Mouse (Mus musculus): Measurements from ENCODE around the gene Fto. TPM values are rescaled to one million over a fixed set of nuclear protein-coding genes. Genes with fewer than 3 reads are reported as not detected.

Fto gene
- total and polyA plus RNA-seq, 3 experiments: 8.4 to 43.2 (median 15.7) TPM

GRCm38 (mm10) chr8:91501960-91502600, 188.8 kb downstream of the Fto start:
- no peak for TF ChIP-seq GABPA (IDR thresholded peaks at IDR 0.05; ENCODE audit: insufficient replicate concordance, low read depth, low read length)
- no peak for TF ChIP-seq PAX5 (IDR thresholded peaks at IDR 0.05; ENCODE audit: low read length)
- no peak for TF ChIP-seq MYC (IDR thresholded peaks at IDR 0.05; ENCODE audit: low read depth, low read length)
- TF ChIP-seq TBP (conservative IDR thresholded peaks at IDR 0.05; ENCODE audit: low read depth, low read length): no peak
- no peak for TF ChIP-seq EP300 (IDR thresholded peaks at IDR 0.05; ENCODE audit: low read length)
- TF ChIP-seq CTCF (conservative IDR thresholded peaks at IDR 0.05 in 1 of 2, IDR thresholded peaks at IDR 0.05 in 1 of 2; ENCODE audit: low read depth in 2 of 2, low read length in 2 of 2): no peak
- TF ChIP-seq MEF2A (IDR thresholded peaks at IDR 0.05; ENCODE audit: borderline replicate concordance, low read depth, low read length): no peak
- TF ChIP-seq MAFK (IDR thresholded peaks at IDR 0.05; ENCODE audit: insufficient replicate concordance, low read length): no peak
- no peak for TF ChIP-seq RCOR1 (conservative IDR thresholded peaks at IDR 0.05; ENCODE audit: low read depth, low read length)
- no peak for TF ChIP-seq MAZ (IDR thresholded peaks at IDR 0.05; ENCODE audit: low read depth, low read length)
- no peak for TF ChIP-seq SMC3 (IDR thresholded peaks at IDR 0.05; ENCODE audit: low read depth, low read length)
- no peak for TF ChIP-seq CHD1 (IDR thresholded peaks at IDR 0.05; ENCODE audit: low read depth, low read length)
- TF ChIP-seq USF1 (IDR thresholded peaks at IDR 0.05; ENCODE audit: low read depth, low read length): no peak
- TF ChIP-seq UBTF (IDR thresholded peaks at IDR 0.05; ENCODE audit: low read depth, low read length): no peak
- no peak for TF ChIP-seq ZC3H11A (IDR thresholded peaks at IDR 0.05; ENCODE audit: low read depth, low read length)
- no peak for TF ChIP-seq BHLHE40 (IDR thresholded peaks at IDR 0.05; ENCODE audit: low read depth, low read length)
- no peak for TF ChIP-seq POLR2AphosphoS2 (IDR thresholded peaks at IDR 0.05; ENCODE audit: low read depth, low read length)
- TF ChIP-seq POLR2A (IDR thresholded peaks at IDR 0.05; ENCODE audit: low read depth, low read length): no peak
- no peak for TF ChIP-seq ETS1 (conservative IDR thresholded peaks at IDR 0.05; ENCODE audit: low read depth, low read length)
- no peak for TF ChIP-seq ELF1 (IDR thresholded peaks at IDR 0.05; ENCODE audit: low read depth, low read length)
- peak; percentile 18 for DNase-seq (ENCODE audit: extremely low read depth)
- H3K9ac ChIP-seq (ENCODE audit: insufficient read depth, low read depth): no peak overlapping the region
- H3K4me1 ChIP-seq (ENCODE audit: control insufficient read depth in 1 of 2, insufficient read depth in 2 of 2): peaks cover 3 to 24% of the 10 kb centered on the region in 2 experiments; a peak in 2 of 4 replicates
- no peak overlapping the region for H3K4me2 ChIP-seq (ENCODE audit: insufficient read depth, low read depth, poor library complexity, severe bottlenecking)
- no peak overlapping the region for H3K4me3 ChIP-seq (replicated peaks in 1 of 3; ENCODE audit: low read depth in 2 of 3, low read length in 2 of 3, poor library complexity in 1 of 3)
- H3K79me2 ChIP-seq (replicated peaks; ENCODE audit: control insufficient read depth, extremely low read depth, insufficient read depth, poor library complexity, severe bottlenecking): no peaks in the 10 kb centered on the region
- no peaks in the 10 kb centered on the region for H3K27me3 ChIP-seq (replicated peaks)
- in situ Hi-C loops (cut with MboI; ENCODE audit: low pct_ligation_motif_present, low pct_unique_long_range_greater_than_20kb, low sequenced_read_pairs): loop anchor here (25.0 kb wide), 1 partner anchor 1510 kb away; no protein-coding TSS in a partner anchor
- dilution Hi-C loops (cut with MboI; ENCODE audit: extremely low pct_ligation_motif_present, extremely low pct_unique_long_range_greater_than_20kb, low sequenced_read_pairs): no loop called here
- H3K27ac ChIP-seq (ENCODE audit: insufficient read depth, low read depth): no peak overlapping the region
- no peaks in the 10 kb centered on the region for H3K9me3 ChIP-seq (replicated peaks; ENCODE audit: low read length)
- peaks cover 0 to 40% of the 10 kb centered on the region in 2 experiments for H3K36me3 ChIP-seq (replicated peaks in 1 of 2; ENCODE audit: control insufficient read depth in 1 of 2, insufficient read depth in 1 of 2, low read length in 1 of 2)

GRCm38 (mm10) chr8:91502791-91503190, 189.5 kb downstream of the Fto start:
- in situ Hi-C loops (cut with MboI; ENCODE audit: low pct_ligation_motif_present, low pct_unique_long_range_greater_than_20kb, low sequenced_read_pairs) (loop anchor here (25.0 kb wide), 1 partner anchor 1510 kb away; no protein-coding TSS in a partner anchor), dilution Hi-C loops (cut with MboI; ENCODE audit: extremely low pct_ligation_motif_present, extremely low pct_unique_long_range_greater_than_20kb, low sequenced_read_pairs) (no loop called here)
- DNase-seq (ENCODE audit: extremely low read depth): no peak

More at GRCm38 (mm10) chr8:91502791-91503190, 189.5 kb downstream of the Fto start:
- TF ChIP-seq PAX5 (IDR thresholded peaks at IDR 0.05; ENCODE audit: low read length): no peak
- no peak for TF ChIP-seq MAFK (IDR thresholded peaks at IDR 0.05; ENCODE audit: insufficient replicate concordance, low read length)
- no peaks in the 10 kb centered on the region for H3K27me3 ChIP-seq (replicated peaks)
- H3K36me3 ChIP-seq (replicated peaks in 1 of 2; ENCODE audit: control insufficient read depth in 1 of 2, insufficient read depth in 1 of 2, low read length in 1 of 2): peaks cover 0 to 36% of the 10 kb centered on the region in 2 experiments
- H3K27ac ChIP-seq (ENCODE audit: insufficient read depth, low read depth): no peak overlapping the region
- no peak overlapping the region for H3K4me3 ChIP-seq (replicated peaks in 1 of 3; ENCODE audit: low read depth in 2 of 3, low read length in 2 of 3, poor library complexity in 1 of 3)
- H3K4me2 ChIP-seq (ENCODE audit: insufficient read depth, low read depth, poor library complexity, severe bottlenecking): no peak overlapping the region
- no peak overlapping the region for H3K9ac ChIP-seq (ENCODE audit: insufficient read depth, low read depth)
- H3K9me3 ChIP-seq (replicated peaks; ENCODE audit: low read length): no peaks in the 10 kb centered on the region
- H3K79me2 ChIP-seq (replicated peaks; ENCODE audit: control insufficient read depth, extremely low read depth, insufficient read depth, poor library complexity, severe bottlenecking): no peaks in the 10 kb centered on the region
- peaks cover 3 to 31% of the 10 kb centered on the region in 2 experiments; a peak in 2 of 4 replicates for H3K4me1 ChIP-seq (ENCODE audit: control insufficient read depth in 1 of 2, insufficient read depth in 2 of 2)

Measured in CH12.LX (cell line).